Mouse (Mus musculus) intestine, postnatal 0 days (tissue): ENCODE results near the gene Cda. TPM values are rescaled to one million over a fixed set of nuclear protein-coding genes. Genes with fewer than 3 reads are reported as not detected.

ENCODE experiments used
- ATAC-seq: fragments of 200-750 bp; cut with Nextera tagmentation; 2 replicates; pipeline ENCODE4 v1.8.0; 2017; ENCODE audit warnings: mild to moderate bottlenecking, moderate TSS enrichment, moderate library complexity
- H3K27ac ChIP-seq: fragments of 300-500 bp; sonication (generic); 2 replicates; pipeline ENCODE4 v1.5.1; 2014; ENCODE audit warnings: mild to moderate bottlenecking, low read depth, low read length, moderate library complexity
- H3K27me3 ChIP-seq: fragments of 300-500 bp; sonication (generic); replicated peaks from 2 replicates; pipeline ENCODE4 v1.6.1; 2014; ENCODE audit warnings: low read length, mixed read lengths; ENCODE audit not compliant: control insufficient read depth, insufficient read depth
- H3K36me3 ChIP-seq: fragments of 300-500 bp; sonication (generic); 2 replicates; pipeline ENCODE4 v1.6.1; 2014; ENCODE audit warnings: mild to moderate bottlenecking, moderate library complexity; ENCODE audit not compliant: control insufficient read depth, insufficient read depth
- H3K4me1 ChIP-seq: fragments of 300-500 bp; sonication (generic); replicated peaks from 2 replicates; pipeline ENCODE4 v1.6.1; 2014; ENCODE audit warnings: antibody characterized with exemption, low read length, mixed read lengths; ENCODE audit not compliant: control insufficient read depth, insufficient read depth
- H3K4me2 ChIP-seq: fragments of 300-500 bp; sonication (generic); replicated peaks from 2 replicates; pipeline ENCODE4 v1.6.1; 2014; ENCODE audit warnings: low read depth, mild to moderate bottlenecking, moderate library complexity
- H3K4me3 ChIP-seq: fragments of 300-500 bp; sonication (generic); 2 replicates; pipeline ENCODE4 v1.5.1; 2014; ENCODE audit warnings: low read depth, low read length
- H3K9ac ChIP-seq: fragments of 300-500 bp; sonication (generic); 2 replicates; pipeline ENCODE4 v1.6.1; 2014; ENCODE audit warnings: mild to moderate bottlenecking, low read depth, low read length
- H3K9me3 ChIP-seq: fragments of 300-500 bp; sonication (generic); 2 replicates; pipeline ENCODE4 v1.6.1; 2016; ENCODE audit warnings: mixed run types; ENCODE audit not compliant: control insufficient read depth
- CTCF ChIP-seq: sonication (generic); IDR thresholded peaks from 2 replicates; pipeline ENCODE4 v1.5.1; 2016; ENCODE audit warnings: low read depth, mild to moderate bottlenecking, control low read depth, antibody characterized with exemption, moderate library complexity
- WGBS: fragments of 180-500 bp; shearing (Covaris S2); extraction: QIAGEN DNeasy Blood & Tissue Kit; methylation state at CpG from one replicate; pipeline ENCODE4 v1.1.7; 2014; 5-methylcytosine and 5-hydroxymethylcytosine counted together
- polyA plus RNA-seq: library from polyadenylated mRNA; unstranded; fragments of >200 nt; fragmentation: Nextera tagmentation; extraction: Ambion mirVana; gene quantifications from 2 replicates; pipeline ENCODE4 v1.2.1, GENCODE M21; 2015

The Cda gene
- polyA plus RNA-seq, 1 experiment from 2014 or later, result 37.5 TPM

DNA sequence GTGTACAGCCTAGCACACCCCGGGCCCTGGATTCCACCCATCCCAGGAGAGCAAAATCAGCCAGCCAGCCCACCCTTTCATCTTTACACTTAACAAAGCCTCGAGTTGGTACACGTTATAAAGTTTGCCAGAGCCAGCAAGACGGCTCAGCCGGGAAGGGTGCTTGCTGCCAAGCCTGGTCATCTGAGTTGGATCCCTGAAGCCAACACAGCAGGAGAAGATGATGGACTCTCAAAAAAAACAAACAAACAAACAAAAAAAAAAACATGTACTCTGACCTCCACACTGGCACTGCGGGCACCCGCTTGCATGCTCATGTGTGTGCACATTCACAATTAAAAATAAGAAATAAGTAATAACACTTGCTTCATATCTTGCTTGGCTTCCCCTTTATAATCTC, 25.7 kb downstream of the Cda start:
- Histone ChIP-seq H3K4me1 (no peaks in the 10 kb centered on the region; the same call in 1 of the 2 replicates), H3K9me3 (no peaks in the 10 kb centered on the region), H3K4me3 (no peak overlapping the region), H3K9ac (no peak overlapping the region), H3K4me2 (no peak overlapping the region), H3K27me3 (no peaks in the 10 kb centered on the region), H3K36me3 (no peaks in the 10 kb centered on the region), H3K27ac (peak overlapping the region; percentile 88)
- TF ChIP-seq CTCF, result no peak
- no peak for ATAC-seq
- WGBS, result 72% methylated on average over 7 of the region's 7 CpGs

DNA sequence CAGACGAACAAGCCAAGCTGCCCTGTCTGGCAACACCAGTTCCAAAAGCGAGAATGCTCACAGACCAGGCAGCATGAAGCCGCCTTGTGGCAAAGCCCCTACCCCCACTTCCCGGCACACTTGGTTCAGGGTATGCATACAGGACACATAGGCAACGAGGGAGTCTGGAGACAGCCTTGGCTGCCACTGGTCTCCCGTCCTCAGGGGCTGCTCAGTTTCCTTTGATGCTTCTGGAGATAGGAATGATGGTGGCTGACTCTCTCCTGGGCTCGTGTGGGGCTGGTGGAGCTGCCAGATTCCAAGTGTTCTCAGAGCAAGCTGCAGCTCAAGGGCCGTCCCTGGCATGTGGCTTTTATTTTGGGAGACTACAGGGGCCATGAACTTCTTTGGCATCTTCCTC, 26.4 kb downstream of the Cda start:
- TF ChIP-seq CTCF, result no peak
- Histone ChIP-seq H3K9ac (no peak overlapping the region), H3K4me1 (no peaks in the 10 kb centered on the region; the same call in 1 of the 2 replicates), H3K4me3 (no peak overlapping the region), H3K4me2 (no peak overlapping the region), H3K27ac (no peak overlapping the region), H3K36me3 (no peaks in the 10 kb centered on the region), H3K9me3 (no peaks in the 10 kb centered on the region), H3K27me3 (no peaks in the 10 kb centered on the region)
- whole genome bisulfite sequencing, result 77% methylated on average over 8 of the region's 8 CpGs
- ATAC-seq, result no peak

DNA sequence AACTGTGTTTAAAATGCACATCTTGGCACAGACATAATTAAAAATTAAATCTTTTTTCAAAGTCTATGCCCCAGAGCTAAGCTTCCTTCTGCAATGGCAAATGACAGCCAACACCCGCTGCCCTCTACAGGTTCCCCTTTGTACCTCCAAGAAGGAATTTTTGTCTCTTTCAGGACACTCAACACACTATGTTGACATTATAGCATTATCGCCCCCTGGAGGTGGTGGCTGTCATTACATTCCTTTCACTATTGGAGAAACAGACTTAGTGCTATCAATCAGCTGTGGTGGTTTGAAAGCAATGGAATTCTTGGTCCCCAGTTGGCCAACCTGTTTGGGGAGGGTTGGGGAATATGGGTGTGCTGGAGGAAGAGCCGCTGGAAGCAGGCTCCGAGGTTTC, 27.8 kb downstream of the Cda start:
- no peak overlapping the region for H3K27ac ChIP-seq
- no peak overlapping the region for H3K4me2 ChIP-seq
- H3K4me3 ChIP-seq, result no peak overlapping the region
- no peaks in the 10 kb centered on the region for H3K27me3 ChIP-seq
- H3K9me3 ChIP-seq, result no peaks in the 10 kb centered on the region
- WGBS, result 35% methylated on average over 4 of the region's 4 CpGs
- H3K36me3 ChIP-seq, result no peaks in the 10 kb centered on the region
- no peak overlapping the region for H3K9ac ChIP-seq
- no peaks in the 10 kb centered on the region; the same call in 1 of the 2 replicates for H3K4me1 ChIP-seq
- peak; percentile 76 for TF ChIP-seq CTCF
- ATAC-seq, result no peak

DNA sequence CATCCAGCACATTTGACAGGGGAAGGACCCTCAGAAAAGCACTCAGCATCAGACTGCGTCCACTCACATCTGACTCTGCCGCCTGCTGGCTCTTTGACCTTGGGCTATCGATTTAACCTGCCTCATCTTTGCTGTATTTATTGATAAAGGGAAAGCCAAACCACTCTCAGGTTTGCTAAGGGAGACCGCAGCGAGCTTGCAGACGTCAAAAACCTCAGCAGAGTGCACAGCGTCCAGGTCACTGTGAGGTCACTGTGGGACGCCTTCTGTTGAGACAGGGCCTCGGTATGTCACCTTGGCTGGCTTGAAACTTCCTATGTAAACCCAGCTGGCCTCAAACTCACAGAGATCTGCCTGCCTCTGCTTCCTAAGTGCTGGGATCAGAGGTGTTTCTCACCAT, 30.5 kb downstream of the Cda start:
- no peak for TF ChIP-seq CTCF
- no peak overlapping the region for H3K4me3 ChIP-seq
- H3K9ac ChIP-seq, result no peak overlapping the region
- no peak overlapping the region for H3K4me2 ChIP-seq
- no peaks in the 10 kb centered on the region for H3K9me3 ChIP-seq
- H3K27me3 ChIP-seq, result no peaks in the 10 kb centered on the region
- no peaks in the 10 kb centered on the region for H3K36me3 ChIP-seq
- 0 out of 2 replicates have a peak, but pooled peaks cover 7% of the 10 kb centered on the region for H3K4me1 ChIP-seq
- H3K27ac ChIP-seq, result no peak overlapping the region
- WGBS, result 65% methylated on average over 9 of the region's 9 CpGs
- ATAC-seq, result no peak

DNA sequence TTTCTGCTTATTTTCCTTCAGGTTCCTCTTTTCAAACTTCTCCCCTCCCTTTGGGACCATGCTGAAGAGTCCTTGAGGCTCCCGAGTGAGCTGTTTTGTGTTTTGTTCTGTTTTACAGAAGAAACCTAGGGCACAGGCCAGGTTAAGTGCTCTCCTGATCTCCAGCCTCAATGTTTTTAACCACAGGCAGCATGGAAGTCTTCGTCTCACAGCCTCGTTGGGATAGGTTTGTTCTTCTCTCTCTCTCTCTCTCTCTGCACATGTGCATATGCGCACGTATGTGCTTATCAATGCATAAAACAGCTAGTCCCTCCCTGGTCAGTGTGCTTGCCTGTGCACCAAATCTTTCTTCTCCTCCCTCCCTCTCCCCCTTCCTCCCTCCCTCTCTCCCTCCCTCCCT, 30.9 kb downstream of the Cda start:
- no peak for TF ChIP-seq CTCF
- no peak overlapping the region for H3K9ac ChIP-seq
- no peak overlapping the region for H3K4me3 ChIP-seq
- no peaks in the 10 kb centered on the region for H3K36me3 ChIP-seq
- no peaks in the 10 kb centered on the region for H3K9me3 ChIP-seq
- 59% methylated on average over 5 of the region's 5 CpGs for WGBS
- H3K27ac ChIP-seq, result no peak overlapping the region
- H3K4me2 ChIP-seq, result no peak overlapping the region
- no peak for ATAC-seq
- 0 out of 2 replicates have a peak, but pooled peaks cover 7% of the 10 kb centered on the region for H3K4me1 ChIP-seq
- H3K27me3 ChIP-seq, result no peaks in the 10 kb centered on the region

DNA sequence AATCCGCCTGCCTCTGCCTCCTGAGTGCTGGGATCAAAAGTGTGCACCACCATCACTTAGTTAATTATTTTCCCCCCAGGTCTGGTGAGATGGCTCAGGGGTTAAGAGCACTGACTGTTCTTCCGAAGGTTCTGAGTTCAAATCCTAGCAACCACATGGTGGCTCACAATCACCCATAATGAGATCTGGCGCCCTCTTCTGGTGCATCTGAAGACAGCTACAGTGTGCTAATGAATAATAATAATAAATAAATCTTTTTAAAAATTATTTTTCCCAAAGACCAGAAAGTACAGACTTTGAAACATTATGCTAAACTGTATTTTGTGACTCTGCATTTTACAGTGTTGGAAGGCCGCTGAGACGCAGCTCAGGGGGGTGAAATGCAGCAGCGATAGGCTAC, 32.1 kb downstream of the Cda start:
- no peak for ATAC-seq
- H3K9me3 ChIP-seq, result no peaks in the 10 kb centered on the region
- H3K27ac ChIP-seq, result no peak overlapping the region
- TF ChIP-seq CTCF, result peak; percentile 42
- 0 out of 2 replicates have a peak, but pooled peaks cover 7% of the 10 kb centered on the region for H3K4me1 ChIP-seq
- H3K36me3 ChIP-seq, result no peaks in the 10 kb centered on the region
- no peak overlapping the region for H3K4me2 ChIP-seq
- no peaks in the 10 kb centered on the region for H3K27me3 ChIP-seq
- no peak overlapping the region for H3K9ac ChIP-seq
- WGBS, result 88% methylated on average over 6 of the region's 6 CpGs
- no peak overlapping the region for H3K4me3 ChIP-seq

DNA sequence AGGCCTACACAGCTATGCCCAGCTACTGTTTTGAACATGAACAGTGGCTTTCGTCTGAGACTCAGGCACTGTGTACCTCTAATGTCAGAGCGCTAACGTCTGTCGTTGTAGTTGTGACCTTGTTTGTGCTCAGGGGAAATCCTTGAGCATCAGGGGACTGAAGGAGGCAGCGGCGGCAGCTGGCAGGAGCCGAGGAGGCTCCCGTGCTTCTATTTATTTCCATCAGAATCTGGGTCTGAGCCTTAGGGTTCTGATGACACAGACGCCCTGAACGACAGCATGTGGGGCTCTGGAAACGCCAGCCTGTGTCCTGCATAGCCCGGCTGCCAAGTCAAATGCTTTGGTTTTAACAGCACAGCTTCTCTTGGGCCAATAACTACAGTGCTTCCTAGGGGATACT, 32.8 kb downstream of the Cda start:
- Histone ChIP-seq H3K4me1 (0 out of 2 replicates have a peak, but pooled peaks cover 7% of the 10 kb centered on the region), H3K4me2 (no peak overlapping the region), H3K27ac (no peak overlapping the region), H3K9ac (no peak overlapping the region), H3K27me3 (no peaks in the 10 kb centered on the region), H3K9me3 (no peaks in the 10 kb centered on the region), H3K4me3 (no peak overlapping the region), H3K36me3 (no peaks in the 10 kb centered on the region)
- ATAC-seq, result no peak
- TF ChIP-seq CTCF, result no peak
- WGBS, result 84% methylated on average over 12 of the region's 12 CpGs
